Mouse (Mus musculus) liver, embryonic 12.5 days (tissue): ENCODE measurements around the gene Rpl36al. TPM values are rescaled to one million over a fixed set of nuclear protein-coding genes. Genes with fewer than 3 reads are reported as not detected.
A peak's percentile ranks its signal among the peaks of the same experiment; 100 is the strongest.

ENCODE experiments used
- ATAC-seq: fragments of 200-750 bp; cut with Nextera tagmentation; 2 replicates; pipeline ENCODE4 v1.8.0; 2017; ENCODE audit warnings: moderate number of reproducible peaks, mild to moderate bottlenecking, moderate library complexity
- H3K27ac ChIP-seq: fragments of 300-500 bp; sonication (generic); 2 replicates; pipeline ENCODE4 v1.5.1; 2016; ENCODE audit warnings: mild to moderate bottlenecking
- H3K27me3 ChIP-seq: fragments of 300-500 bp; sonication (generic); replicated peaks from 2 replicates; pipeline ENCODE4 v1.6.1; 2016; ENCODE audit warnings: mild to moderate bottlenecking, moderate library complexity
- H3K36me3 ChIP-seq: fragments of 300-500 bp; sonication (generic); 2 replicates; pipeline ENCODE4 v1.6.1; 2016; ENCODE audit warnings: mild to moderate bottlenecking, moderate library complexity
- H3K4me1 ChIP-seq: fragments of 300-500 bp; sonication (generic); 2 replicates; pipeline ENCODE4 v1.6.1; 2016
- H3K4me2 ChIP-seq: fragments of 300-500 bp; sonication (generic); 2 replicates; pipeline ENCODE4 v1.6.1; 2016; ENCODE audit warnings: mild to moderate bottlenecking, moderate library complexity
- H3K4me3 ChIP-seq: fragments of 300-500 bp; sonication (generic); 2 replicates; pipeline ENCODE4 v1.5.1; 2016; ENCODE audit warnings: mild to moderate bottlenecking, moderate library complexity
- H3K9ac ChIP-seq: fragments of 300-500 bp; sonication (generic); 2 replicates; pipeline ENCODE4 v1.6.1; 2016; ENCODE audit warnings: mild to moderate bottlenecking, moderate library complexity
- H3K9me3 ChIP-seq: fragments of 300-500 bp; sonication (generic); replicated peaks from 2 replicates; pipeline ENCODE4 v1.6.1; 2016; ENCODE audit warnings: mild to moderate bottlenecking, moderate library complexity
- WGBS: fragments of 180-500 bp; shearing (Covaris S2); methylation state at CpG from one replicate; pipeline ENCODE4 v1.1.7; 2016; ENCODE audit not compliant: insufficient replicate concordance; 5-methylcytosine and 5-hydroxymethylcytosine counted together
- polyA plus RNA-seq: library from polyadenylated mRNA; unstranded; fragments of >200 nt; fragmentation: Nextera tagmentation; extraction: Ambion mirVana; gene quantifications from 2 replicates; pipeline ENCODE4 v1.2.1, GENCODE M21; 2016

The Rpl36al gene
- 797 and 813 TPM in 2 replicates for polyA plus RNA-seq

DNA sequence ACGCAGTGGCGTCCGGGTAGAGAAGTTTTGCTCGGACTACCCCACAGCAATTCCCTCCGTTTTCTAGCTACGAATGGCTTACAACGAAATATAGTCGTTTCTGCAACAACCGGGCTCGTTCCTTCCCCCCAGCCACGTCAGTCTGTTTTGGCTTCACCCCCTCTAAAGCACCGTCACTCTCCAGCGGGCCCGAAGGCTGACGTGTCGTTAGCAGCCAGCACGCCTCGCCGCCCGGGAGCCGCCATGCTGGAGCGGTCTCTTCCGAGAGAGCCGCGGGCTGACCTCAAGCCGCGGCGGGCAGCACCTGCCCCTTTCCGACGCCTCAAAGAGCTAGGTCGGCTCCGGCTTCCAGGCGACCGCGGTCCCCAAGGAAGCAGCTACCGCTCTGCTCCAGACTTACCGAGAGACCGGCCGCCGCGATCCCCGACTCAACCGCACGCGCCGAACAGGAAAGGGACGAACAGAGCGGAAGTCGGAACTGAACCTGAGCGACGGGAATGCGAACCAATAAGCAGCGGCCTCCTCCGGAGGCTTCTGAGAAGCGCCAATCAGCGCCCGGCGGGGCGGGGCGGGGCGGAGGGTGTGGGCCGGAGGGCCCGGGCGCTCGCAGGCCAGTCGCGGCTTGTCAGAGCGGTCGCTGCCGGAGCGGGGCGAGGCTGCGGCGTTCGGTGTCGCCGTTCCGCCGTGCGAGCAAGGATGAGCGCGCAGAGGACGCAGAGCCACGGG, at the start of gene Rpl36al, which contains the start of gene Mgat2:
Gene Rpl36al (minus strand): TSS at position 501 of the 726 bp plus-strand sequence.
Gene Mgat2 (plus strand): TSS at position 575 of the 726 bp plus-strand sequence.
- WGBS, result under 1% methylated on average over 83 of the region's 84 CpGs
- Histone ChIP-seq H3K9ac (peak within 1 kb of the TSS; percentile 94), H3K4me2 (peak within 1 kb of the TSS; percentile 95), H3K27ac (peak within 1 kb of the TSS; percentile 94), H3K27me3 (no peaks in the 10 kb centered on the region), H3K4me3 (peak within 1 kb of the TSS; percentile 94), H3K4me1 (peaks cover 38% of the 10 kb centered on the region), H3K9me3 (no peaks in the 10 kb centered on the region), H3K36me3 (peaks cover 54% of the 10 kb centered on the region)
- ATAC-seq, result peak; percentile 98

DNA sequence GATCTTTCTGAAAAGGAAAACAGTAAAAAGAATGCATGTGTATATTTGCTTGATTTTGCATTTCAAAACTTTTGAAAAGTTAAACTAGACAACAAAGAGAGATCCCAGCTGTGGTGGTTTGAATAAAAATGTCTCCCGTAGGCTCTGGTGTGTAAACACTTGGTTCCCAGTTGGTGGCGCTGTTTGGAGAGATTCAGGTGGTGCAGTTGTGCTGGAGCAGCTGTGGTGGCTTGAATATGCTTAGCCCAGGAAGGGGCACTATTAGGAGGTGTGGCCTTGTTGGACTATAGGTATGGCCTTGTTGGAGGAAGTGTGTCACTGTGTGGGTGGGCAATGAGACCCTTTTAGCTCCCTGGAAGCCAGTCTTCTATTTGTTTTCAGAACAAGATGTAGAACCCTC, 45.4 kb upstream of the Rpl36al start:
- H3K4me2 ChIP-seq, result no peak overlapping the region
- no peak for ATAC-seq
- H3K9me3 ChIP-seq, result no peaks in the 10 kb centered on the region
- WGBS, result 49% methylated on average over 2 of the region's 2 CpGs
- H3K9ac ChIP-seq, result no peak overlapping the region
- H3K4me3 ChIP-seq, result no peak overlapping the region
- H3K36me3 ChIP-seq, result peaks cover 21% of the 10 kb centered on the region
- no peaks in the 10 kb centered on the region for H3K27me3 ChIP-seq
- H3K4me1 ChIP-seq, result peaks cover 28% of the 10 kb centered on the region
- no peak overlapping the region for H3K27ac ChIP-seq

DNA sequence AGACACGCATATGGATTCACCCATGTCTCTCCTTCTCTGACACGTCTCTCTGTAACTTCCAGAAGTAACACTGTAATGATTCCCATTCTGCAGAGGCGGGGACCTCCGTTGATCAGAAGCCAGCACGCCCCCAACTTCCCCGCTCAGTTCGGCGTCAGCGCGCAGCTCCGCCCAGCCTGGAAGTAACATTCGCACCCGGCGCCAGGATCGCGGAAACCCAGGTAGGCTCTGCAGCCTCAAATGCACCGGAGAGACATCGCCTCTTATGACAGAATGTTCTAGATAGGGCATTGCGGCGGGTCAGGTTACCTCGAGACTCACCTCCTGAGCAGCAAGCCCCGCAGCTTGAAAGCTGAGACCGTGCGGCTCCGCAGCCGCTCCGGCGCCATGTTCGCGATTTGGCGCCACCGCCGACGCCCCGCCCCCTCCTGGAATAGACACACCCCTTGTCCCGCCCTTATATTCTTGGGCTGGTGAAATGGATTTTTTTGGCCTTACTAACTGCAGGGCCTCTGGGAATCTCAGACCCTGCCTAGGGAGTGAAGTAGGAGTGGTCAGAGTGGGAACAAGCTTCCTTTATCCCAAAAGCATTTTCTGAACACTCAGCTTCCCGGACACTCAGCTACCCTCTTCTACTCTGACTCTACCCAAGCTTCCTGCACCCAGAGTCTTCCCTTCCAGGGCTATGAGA, 44.0 kb upstream of the Rpl36al start, which contains the start of gene Pole2:
Gene Pole2 (minus strand): TSS at position 420 of the 691 bp plus-strand sequence.
- H3K9ac ChIP-seq, result peak within 1 kb of the TSS; percentile 72
- WGBS, result under 1% methylated on average over 37 of the region's 37 CpGs
- peaks cover 29% of the 10 kb centered on the region for H3K36me3 ChIP-seq
- H3K4me1 ChIP-seq, result peaks cover 28% of the 10 kb centered on the region
- H3K27me3 ChIP-seq, result no peaks in the 10 kb centered on the region
- H3K4me3 ChIP-seq, result peak within 1 kb of the TSS; percentile 70
- peak within 1 kb of the TSS; percentile 79 for H3K4me2 ChIP-seq
- peak; percentile 95 for ATAC-seq
- no peaks in the 10 kb centered on the region for H3K9me3 ChIP-seq
- peak within 1 kb of the TSS; percentile 79 for H3K27ac ChIP-seq

DNA sequence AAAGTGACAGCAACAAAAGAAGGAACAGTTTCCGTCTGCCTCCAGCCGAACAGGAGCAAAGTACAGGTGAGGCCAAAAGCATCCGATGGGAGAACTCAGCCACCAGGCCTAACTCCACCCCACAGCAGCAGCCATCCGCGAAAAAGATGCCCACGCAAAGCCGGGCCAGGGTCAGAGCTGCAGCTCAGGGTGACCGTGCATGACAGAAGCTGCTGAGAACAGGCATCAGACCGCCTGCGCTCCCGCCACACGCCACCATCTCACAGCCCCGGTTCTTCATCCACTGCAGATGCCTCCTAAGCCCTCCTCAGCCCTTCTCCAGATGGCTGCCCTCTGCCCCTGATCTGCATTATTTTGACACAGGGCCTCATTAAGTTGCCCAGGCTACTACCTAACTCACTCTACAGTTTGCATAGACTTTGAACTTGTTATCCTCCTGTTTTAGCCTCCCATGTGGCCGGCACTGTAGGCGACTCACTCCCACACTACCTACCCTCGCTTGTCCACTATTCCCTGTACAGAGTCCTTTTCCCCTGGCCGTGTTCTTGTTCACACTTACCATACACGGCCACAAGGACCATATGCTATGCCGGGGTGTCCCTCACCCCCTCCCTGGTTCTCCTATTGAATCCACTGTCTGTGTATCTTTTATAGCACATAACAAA, 36.9 kb upstream of the Rpl36al start:
- H3K27me3 ChIP-seq, result no peaks in the 10 kb centered on the region
- WGBS, result 88% methylated on average over 19 of the region's 19 CpGs
- H3K4me3 ChIP-seq, result no peak overlapping the region
- no peak overlapping the region for H3K9ac ChIP-seq
- H3K4me1 ChIP-seq, result peaks cover 11% of the 10 kb centered on the region; the same call in 1 of the 2 replicates
- H3K9me3 ChIP-seq, result no peaks in the 10 kb centered on the region
- peak; percentile 42; the same call in 1 of the 2 replicates for ATAC-seq
- no peak overlapping the region for H3K4me2 ChIP-seq
- H3K27ac ChIP-seq, result 0 out of 2 replicates have a peak overlapping the region, but pooled peaks have one; percentile 8
- peaks cover 90% of the 10 kb centered on the region for H3K36me3 ChIP-seq

DNA sequence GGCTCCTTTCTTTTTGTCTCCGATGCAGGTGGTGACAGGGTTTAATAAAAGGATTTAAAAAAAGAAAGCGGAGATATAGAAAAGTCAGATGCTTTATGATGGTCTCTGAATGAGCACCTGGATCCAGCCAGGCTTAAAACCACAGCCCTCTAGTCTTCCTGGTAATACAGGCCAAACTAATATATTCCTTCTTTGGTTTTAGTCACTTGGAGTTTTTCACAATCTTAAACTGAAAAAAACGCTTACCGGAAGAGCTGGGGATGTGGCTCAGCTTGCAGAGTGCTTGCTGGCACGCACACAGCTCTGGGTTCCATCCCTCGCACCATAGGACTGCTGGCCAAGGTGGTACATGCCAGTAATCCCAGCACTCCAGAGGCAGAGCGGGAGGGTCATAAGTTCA, 32.7 kb upstream of the Rpl36al start:
- no peaks in the 10 kb centered on the region for H3K27me3 ChIP-seq
- H3K4me3 ChIP-seq, result no peak overlapping the region
- no peak overlapping the region for H3K9ac ChIP-seq
- no peaks in the 10 kb centered on the region for H3K9me3 ChIP-seq
- 91% methylated on average over 7 of the region's 7 CpGs for WGBS
- ATAC-seq, result no peak
- peaks cover 8% of the 10 kb centered on the region; the same call in 1 of the 2 replicates for H3K4me1 ChIP-seq
- H3K36me3 ChIP-seq, result peaks cover 100% of the 10 kb centered on the region
- H3K27ac ChIP-seq, result no peak overlapping the region
- H3K4me2 ChIP-seq, result no peak overlapping the region

DNA sequence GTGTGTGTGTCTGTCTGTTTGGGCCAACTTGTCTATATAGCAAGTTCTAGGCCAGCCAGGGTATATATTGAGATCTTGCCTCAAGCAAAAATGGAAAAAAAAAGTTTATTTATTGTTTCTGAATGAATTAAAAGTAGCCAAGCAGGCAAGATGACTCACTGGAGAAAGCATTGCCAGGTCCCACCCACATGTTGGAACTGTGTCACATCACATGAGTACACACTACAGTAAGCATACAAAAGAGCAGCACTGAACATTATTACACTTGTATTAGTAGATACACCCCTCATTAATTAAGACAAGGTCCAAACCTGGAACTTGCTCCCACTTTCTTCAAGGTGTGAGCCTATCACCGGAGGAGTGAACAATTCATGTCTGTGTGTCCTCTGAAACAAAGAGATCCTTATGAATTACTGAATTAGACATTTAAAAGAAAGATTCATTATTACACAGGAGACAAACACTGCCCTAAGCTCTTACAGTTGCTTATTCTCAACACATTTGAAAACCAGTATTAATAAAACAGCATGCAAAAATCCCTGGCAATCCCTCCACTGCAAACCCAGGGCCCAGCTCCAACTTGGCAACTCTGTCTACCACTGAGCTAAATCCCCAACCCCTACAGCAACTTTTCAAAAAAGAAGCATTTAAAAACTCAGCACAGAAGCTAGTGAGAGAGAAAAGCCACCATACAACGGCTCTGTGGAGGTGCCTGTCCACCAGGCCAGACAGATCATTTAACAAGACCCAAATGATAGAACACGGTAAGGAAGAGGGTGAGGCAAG, 31.3 kb upstream of the Rpl36al start:
- Histone ChIP-seq H3K4me3 (no peak overlapping the region), H3K4me1 (no peaks in the 10 kb centered on the region), H3K4me2 (no peak overlapping the region), H3K9ac (no peak overlapping the region), H3K27me3 (no peaks in the 10 kb centered on the region), H3K27ac (no peak overlapping the region), H3K36me3 (peaks cover 100% of the 10 kb centered on the region), H3K9me3 (no peaks in the 10 kb centered on the region)
- 83% methylated on average over 3 of the region's 3 CpGs for WGBS
- ATAC-seq, result no peak

DNA sequence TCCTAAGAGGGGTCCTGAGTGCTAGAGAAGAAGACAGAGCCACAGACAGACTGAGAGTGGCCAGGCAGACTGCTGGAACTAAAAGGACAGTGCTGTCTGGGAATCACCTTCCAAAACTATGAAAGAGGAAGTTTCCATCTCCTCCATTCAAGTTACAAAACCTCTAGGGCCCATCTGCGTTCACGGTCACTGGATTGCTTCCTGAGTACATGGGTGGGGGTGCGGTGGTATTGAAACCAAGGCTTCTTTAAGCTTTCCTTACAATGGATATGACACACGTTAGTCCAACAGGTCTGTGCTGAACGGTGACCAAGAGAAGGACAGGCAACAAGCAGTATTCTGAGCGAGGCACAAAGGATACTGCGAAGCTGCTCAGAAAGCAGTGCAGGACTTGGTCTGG, 30.5 kb upstream of the Rpl36al start:
- Histone ChIP-seq H3K4me2 (no peak overlapping the region), H3K36me3 (peaks cover 100% of the 10 kb centered on the region), H3K4me3 (no peak overlapping the region), H3K27me3 (no peaks in the 10 kb centered on the region), H3K27ac (no peak overlapping the region), H3K9me3 (no peaks in the 10 kb centered on the region), H3K4me1 (no peaks in the 10 kb centered on the region), H3K9ac (no peak overlapping the region)
- ATAC-seq, result no peak
- 67% methylated on average over 7 of the region's 7 CpGs for WGBS

DNA sequence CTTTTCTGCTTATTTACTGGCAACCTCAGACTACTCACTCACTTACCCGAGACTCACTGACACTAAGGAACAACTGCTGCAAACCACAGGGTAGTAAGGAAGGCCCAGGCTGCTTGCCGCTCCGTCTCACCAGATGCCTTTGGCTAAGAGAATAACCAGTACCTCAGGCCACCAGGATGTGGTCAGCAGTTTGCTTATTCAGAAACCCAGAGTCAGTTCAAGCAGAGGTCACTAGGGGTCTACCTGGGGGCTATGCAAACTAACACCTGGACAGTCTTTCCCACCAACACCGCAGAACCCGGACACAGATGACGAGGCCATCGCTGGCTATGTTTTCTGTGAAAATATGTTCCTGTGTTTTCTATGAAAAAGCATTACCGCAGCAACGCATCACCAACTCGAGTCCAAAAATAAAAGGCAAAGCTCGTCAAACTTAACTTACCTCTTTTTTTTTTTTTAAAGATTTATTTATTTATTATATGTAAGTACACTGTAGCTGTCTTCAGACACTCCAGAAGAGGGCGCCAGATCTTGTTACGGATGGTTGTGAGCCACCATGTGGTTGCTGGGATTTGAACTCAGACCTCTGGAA, 29.4 kb upstream of the Rpl36al start:
- Histone ChIP-seq H3K9me3 (no peaks in the 10 kb centered on the region), H3K27me3 (no peaks in the 10 kb centered on the region), H3K36me3 (peaks cover 98% of the 10 kb centered on the region), H3K4me2 (no peak overlapping the region), H3K4me3 (no peak overlapping the region), H3K9ac (no peak overlapping the region), H3K27ac (no peak overlapping the region), H3K4me1 (no peaks in the 10 kb centered on the region)
- no peak for ATAC-seq
- WGBS, result 88% methylated on average over 13 of the region's 13 CpGs

DNA sequence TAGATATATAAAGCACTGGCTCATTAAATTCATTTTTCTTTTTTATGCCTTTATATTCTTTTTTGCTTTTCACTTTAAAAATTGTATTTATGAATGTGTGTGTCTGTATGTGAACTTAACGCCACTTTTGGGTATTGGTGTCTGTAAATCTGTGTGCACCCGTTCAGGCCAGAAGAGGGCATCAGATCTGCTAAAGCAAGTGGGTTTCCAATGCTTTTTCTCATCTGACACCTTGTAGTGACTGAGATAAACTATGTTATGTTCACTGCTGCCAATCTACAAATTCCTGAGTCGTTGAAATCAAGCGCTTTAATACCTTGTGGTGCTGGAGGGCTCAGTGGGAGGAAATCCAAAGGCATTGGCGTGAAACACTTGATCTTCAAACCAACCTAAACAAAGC, 27.2 kb upstream of the Rpl36al start:
- ATAC-seq, result no peak
- Histone ChIP-seq H3K27ac (no peak overlapping the region), H3K4me2 (no peak overlapping the region), H3K4me1 (no peaks in the 10 kb centered on the region), H3K4me3 (no peak overlapping the region), H3K27me3 (no peaks in the 10 kb centered on the region), H3K9ac (no peak overlapping the region), H3K9me3 (no peaks in the 10 kb centered on the region), H3K36me3 (peaks cover 98% of the 10 kb centered on the region)
- 82% methylated on average over 5 of the region's 5 CpGs for WGBS

DNA sequence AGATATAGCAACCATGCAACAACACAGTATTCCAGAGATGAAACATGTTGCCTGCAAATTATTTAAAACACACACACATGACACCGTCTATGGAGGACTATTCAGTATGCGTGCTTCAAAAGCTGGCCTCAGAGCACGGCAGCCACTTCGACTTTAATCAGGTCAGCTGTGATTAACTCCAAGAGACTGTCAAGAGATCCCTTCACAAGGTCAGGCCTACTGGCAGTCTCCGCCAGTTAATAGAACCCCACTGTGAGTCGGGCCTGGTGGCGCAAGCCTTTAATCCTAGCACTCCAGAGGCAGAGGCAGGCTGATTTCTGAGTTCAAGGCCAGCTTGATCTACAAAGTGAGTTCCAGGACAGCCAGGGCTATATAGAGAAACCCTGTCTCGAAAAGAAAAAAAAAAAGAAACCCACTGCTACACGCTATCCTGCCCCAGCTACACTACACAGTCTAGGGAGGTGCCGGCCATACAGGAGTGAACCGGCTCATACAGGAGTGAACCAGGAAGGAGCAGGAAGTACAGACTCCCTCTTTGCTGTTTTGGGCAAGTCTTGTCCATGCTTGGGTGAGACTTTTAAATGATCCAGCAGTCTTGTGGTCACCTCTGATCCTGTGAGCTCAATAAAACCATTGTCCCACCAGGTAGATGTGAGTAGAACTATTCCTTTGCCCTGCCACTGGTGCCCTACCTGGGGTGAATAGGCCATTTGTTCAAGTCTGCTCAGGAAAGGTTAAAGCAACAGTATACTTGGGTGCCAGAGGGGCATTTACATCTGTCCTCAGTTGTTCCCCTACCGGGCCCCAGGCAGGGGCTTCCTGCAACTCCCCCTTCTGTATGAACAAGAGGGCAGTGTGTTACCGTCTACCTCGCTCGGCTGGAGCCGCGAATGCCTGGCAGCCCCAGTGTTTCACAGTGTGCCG, 26.4 kb upstream of the Rpl36al start:
- WGBS, result 90% methylated on average over 18 of the region's 18 CpGs
- H3K9ac ChIP-seq, result no peak overlapping the region
- no peaks in the 10 kb centered on the region for H3K4me1 ChIP-seq
- H3K4me3 ChIP-seq, result no peak overlapping the region
- H3K9me3 ChIP-seq, result no peaks in the 10 kb centered on the region
- H3K27me3 ChIP-seq, result no peaks in the 10 kb centered on the region
- no peak for ATAC-seq
- H3K36me3 ChIP-seq, result peaks cover 97% of the 10 kb centered on the region
- H3K4me2 ChIP-seq, result no peak overlapping the region
- H3K27ac ChIP-seq, result no peak overlapping the region
